Mouse (Mus musculus) T-helper 1 cell (primary cell): ENCODE measurements around the gene Agpat3.

ENCODE experiments used
- in situ Hi-C: fragments of 300-600 bp; cut with MboI, MseI; formaldehyde crosslinking; loops from one replicate; pipeline ENCODE4 v1.15.1; 2025; ENCODE audit warnings: high pct_unique_total_duplicates

Agpat3 gene

DNA sequence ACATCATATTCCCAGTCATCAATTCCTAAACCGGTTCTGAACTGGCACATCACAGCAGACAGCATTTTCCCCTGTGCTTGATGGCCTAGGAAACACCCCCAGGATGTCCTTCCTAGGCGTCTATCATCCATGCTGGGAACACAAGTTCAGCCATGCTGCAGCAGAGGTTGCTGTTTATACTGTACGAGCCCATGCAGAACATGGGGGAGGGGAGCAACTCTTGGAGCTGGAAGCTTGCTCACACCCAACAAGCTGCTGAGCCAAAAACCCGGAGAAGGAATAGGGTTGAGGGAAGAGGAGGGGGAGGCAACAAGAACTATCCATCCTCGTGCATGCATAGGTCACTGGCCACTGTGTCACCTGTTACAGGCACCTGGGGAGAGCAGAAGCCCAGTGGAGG, 92.0 kb downstream of the Agpat3 start:
- in situ Hi-C loops, result no loop called here

DNA sequence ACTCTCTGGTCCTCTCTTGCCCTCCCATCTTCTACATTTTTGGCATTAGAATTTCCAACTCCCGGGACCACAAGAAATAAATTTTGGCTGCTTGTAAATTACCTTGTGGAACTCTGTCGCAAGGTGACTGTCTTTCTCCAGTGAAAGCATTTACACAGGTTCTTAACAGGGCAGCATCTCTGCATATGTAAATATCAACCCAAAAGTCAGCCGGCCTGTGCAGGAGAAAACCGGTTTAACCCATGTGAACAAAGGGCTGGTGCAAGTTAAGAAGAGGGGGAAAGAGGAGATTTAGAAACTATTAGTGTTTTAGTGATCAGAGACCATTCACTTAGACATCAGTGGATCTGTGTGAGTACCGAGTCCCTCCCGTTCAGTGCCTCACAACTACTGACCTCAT, 92.6 kb downstream of the Agpat3 start:
- in situ Hi-C loops, result no loop called here

DNA sequence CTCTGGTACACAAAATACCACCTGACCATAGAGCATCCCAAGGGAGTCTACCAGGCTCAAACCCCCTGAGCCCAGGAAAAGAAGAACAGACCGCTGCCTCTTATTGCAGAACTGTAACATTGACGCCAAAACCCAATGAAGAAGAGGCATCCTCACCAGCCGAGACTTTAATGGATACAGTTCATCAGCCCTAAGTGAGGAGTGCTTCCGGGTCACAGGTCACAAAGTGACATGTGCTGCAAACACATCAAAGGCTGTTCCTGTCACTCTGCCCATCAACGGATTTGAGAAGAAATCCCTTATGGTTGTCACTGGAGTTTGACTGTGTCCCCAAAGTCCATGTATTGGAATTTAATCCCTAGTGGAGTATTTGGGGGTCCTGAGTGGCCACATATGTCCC, 93.1 kb downstream of the Agpat3 start:
- in situ Hi-C loops, result no loop called here

DNA sequence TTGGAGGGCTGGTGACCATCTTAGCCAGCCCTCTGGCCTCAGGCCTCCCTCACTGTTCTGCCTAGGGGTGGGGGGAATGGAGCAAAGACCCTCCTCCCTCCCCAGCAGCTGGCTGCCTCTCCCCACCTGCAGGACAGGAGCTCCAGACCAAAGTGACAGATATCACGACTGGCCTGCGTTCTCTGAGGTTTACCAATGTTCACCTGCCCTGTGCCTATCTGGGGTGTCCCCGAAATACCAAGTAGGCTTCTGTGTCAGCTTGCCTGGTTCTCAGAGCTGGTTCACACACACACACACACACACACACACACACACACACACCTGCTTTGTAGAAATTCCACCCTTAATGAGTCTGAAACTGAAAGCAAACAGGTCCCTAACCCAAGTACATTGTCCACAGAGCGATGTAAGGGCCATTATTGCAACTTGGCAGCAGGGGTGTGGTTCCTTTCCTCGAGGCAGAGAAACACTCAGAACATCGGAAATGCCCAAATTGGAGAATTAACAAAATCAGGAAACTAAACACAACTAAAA, 94.1 kb downstream of the Agpat3 start:
- in situ Hi-C loops, result no loop called here

DNA sequence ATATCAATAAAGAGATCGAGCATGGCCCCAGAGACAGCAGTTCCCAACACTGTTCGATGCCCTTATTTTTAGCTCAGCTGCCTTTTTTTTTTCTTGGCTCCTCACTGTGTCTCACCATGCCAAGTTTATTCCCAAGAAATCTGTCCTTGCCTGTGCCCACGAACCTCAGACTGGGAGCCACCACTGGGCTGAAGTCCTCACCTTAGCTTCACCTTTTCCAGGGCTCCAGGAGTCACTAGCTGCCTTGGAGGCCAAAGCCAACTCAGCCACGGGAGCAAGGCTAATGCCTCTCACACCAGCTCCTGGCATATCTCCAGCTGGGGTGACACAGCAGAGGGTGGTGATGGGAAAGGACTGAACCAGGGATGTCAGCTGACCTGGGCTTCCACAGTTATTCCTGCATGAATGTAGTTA, 96.6 kb downstream of the Agpat3 start:
- in situ Hi-C loops, result no loop called here

DNA sequence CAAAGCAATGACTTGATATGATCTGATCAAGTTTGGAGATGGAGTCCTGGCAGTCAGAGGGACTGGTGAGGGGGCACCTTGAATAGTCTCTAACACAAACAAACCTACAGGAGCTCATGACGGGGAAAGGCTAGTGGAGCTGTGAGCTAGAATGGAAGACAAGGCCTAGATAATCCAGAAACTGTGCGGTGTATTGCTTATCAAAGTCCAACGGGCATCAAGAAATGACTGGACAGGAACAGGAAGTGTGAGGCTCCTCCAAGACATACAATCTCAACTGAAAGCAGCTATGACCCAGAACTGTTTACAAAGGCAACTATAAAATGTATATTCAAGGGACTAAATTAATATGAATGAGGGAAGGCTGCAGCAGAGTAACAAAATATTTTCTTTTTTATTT, 105.1 kb downstream of the Agpat3 start:
- in situ Hi-C loops, result no loop called here

DNA sequence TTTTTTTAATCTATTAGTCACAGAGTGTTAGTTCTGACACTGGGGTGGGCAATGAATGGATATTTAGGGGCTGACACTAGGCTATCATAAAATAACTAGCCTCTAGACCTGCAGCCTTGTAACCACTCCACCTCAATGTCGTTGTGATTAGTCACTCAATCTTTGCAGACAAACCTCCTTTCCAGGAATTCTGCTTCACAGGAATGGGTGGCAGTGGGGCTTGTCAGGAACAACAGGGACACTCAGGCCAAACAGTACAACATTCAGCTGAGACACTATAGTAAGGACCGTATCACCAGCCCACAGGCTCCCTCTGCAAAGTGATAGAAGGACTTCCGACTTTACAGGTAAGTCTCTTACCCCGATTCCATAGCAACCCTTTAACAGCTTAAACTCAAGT, 105.6 kb downstream of the Agpat3 start:
- in situ Hi-C loops, result no loop called here

DNA sequence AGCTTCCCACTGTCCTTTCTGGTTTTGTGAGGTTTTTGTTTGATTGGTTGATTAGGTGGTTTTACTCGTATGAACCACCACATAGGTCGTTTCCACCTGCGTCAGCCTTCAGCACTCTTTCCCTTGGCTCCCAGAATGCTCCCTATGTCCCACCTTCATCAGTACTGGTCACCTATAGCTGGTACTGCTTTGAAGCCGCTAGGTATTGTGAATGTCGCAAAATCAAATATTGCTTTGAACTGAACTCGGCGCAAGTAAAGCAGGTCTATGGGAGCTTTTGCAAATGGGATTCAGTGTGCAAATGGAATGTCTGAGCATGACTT, 107.1 kb downstream of the Agpat3 start:
- in situ Hi-C loops, result no loop called here

DNA sequence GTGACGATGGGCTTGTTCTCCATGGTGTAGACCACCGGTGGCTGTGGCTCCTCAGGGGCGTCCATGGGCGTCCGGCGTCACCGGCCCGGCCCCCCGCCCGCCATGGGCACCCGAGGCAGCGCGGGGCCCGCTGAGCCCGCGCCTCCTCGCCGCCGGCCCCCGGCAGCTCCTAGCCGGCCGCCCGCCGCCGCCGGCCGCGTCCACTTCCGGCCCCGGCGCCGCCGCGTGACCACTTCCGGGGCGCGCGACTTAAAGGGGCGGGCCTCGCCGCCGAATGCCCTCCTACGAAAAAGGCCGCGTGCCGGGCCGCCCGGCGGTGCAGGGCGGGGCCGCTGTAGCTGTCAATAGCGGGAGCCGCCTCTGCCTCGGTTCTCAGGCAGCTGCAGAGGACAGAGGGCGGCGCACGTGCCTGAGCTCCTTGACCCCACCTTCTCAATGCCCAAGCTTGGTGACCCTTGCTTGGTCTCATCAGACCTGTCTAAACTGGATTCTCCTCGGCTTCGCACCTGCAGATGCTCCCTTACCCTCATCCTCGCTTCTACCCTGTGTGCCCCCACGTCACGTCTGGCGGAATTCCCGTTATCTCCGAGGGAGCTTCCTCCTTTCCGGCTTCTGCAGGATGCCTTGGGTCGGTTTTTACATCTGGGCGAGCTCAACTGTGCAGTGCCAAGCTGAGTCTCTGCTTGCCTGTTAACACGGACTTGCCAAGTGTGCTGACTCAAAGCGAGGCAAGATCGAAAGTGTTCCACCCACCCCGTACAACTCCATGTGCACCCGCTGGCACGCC, 107.7 kb downstream of the Agpat3 start, which contains the start of gene Trappc10:
Trappc10 (minus strand) TSS at position 204 of the 787 bp plus-strand sequence.
- in situ Hi-C loops, result no loop called here

DNA sequence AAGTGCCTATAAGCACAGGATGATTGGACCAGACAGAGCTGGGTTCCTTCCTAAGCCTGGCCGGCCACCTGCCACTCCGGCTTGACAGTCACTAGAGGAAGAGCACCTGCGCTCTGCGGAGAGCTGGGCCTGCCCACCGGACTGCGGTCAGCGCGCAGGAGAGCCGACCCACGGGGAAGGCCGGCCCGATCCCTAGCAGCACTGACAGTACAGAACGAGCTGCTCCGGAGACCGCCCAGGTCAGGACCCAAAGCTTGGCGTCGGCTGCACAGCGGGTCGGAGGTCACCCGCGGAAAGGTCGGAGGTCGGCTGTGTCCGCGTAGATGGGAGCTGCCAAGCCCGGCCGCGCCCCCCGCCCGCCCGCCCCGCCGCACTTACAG, 108.2 kb downstream of the Agpat3 start:
- in situ Hi-C loops, result no loop called here

DNA sequence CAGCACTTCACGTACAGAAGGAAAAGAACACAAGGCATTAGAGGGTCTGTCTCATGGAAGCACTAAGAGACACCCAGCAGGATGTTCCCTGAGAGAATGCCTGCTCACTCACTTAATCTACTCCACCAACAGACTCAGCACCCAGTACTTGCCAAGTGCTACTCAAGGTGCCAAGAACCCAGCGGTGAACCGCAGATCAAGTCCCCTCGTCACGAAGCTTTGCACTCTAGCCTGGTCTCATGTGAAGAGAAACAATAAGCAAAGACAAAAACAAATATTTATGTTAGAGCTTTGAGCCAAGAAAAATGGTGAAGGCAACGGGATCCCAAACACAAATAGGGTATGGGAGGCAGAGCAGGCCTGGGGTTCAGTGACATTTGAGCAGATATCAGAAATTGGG, 113.4 kb downstream of the Agpat3 start:
- in situ Hi-C loops, result no loop called here

DNA sequence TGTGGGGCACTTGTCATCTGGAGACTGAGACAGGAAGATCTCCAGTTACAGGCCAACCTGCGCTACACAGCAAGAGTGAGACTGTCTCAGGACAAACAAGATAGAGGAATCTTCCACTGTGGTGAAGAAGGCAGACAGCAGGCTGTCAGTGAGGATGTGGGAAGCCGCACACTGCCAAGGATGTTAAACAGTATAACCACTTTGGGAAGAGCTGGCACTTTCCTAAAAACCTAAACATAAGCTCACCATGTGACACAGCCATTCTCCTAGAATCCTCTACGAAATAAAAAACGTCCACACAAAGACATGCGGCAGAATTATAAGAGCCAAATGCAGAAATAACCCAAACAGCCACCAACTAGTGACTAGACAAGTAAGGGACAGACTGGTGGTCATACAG, 114.0 kb downstream of the Agpat3 start:
- in situ Hi-C loops, result no loop called here

DNA sequence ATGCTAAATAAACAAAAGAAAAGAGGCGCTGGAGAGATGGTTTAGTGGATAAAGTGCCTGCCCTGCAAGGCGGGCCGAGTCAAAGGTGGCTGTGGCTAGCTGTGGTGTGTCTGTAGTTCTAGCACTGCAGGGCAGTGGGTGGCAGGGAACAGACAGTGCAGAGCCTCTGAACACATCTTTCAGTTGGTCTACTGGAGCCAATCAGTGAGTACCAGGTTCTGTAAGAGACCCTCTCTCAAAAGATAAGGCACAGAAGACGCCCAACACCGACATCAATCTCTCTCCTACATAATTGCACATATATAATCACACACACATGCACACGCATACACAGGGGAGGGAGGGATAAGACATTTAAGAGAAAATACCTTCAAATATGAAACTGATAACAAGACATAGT, 114.5 kb downstream of the Agpat3 start:
- in situ Hi-C loops, result no loop called here

DNA sequence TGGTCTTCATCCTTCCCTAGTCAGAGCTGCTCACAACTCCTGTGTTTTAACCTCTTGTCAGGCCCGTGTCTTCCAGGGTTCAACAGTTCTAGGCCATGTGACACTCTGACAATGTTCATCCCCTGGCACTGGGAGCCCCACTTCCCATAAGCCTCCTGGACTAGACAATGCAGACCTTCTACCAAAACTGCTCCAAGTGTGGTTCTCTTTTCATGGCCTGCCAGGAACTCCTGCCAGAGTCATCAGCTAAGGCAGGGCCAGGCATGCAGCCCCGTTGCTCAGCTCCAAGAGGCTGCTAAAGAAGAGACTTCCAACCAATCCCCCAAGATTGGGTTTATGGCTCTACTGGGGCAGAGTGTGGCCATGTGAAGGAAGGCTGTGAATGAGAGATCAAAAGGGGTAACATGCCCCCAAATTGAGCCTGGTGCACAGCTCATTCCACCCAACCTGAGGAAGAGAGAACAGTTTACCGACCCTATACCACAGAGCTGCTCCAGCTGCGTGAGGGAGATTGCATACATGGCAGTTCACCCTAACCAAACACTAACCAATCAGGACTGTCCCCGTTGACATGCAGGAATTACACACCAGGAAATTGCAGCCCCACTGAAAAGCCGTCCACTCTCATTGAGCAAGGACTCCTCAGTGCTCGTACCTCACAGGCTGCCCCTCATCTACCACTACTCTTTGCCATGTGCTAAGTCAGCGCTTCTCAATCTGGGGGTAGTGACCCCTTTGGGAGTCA, 115.2 kb downstream of the Agpat3 start:
- in situ Hi-C loops, result no loop called here

DNA sequence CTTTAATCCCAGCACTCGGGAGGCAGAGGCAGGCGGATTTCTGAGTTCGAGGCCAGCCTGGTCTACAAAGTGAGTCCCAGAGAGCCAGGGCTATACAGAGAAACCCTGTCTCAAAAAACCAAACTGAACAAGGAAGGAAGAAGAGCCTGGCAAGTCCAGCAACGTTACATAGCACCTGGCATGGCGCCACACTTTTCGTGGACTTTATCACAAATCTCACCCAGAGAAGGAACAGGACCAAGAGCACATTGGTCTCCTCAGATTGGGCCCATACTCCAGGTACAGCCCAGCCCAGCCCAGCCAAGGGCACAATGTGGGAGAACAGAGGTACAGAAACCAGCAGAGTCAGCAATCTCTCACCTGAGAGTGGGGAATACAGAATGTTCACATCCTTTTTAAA, 118.5 kb downstream of the Agpat3 start:
- in situ Hi-C loops, result no loop called here

DNA sequence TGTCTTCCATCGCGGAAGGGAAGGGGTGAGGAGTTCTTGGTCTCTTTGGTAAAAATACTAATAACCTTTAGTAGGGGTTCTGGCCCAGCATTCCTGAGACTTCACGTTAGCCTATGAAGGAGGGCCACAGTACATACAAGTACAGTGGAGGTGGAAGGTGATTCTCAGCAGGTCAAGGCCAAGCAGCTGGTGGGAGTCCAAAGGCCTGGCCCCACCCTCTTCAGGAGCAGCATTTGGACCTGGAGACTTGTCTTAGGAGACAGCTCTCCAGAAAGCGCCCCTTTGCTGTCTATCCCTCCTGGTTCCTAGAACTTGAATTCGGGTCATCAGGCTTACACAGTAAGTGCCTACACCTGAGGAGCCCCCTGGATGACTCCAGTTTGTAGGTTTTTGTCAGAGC, 119.1 kb downstream of the Agpat3 start:
- in situ Hi-C loops, result no loop called here

DNA sequence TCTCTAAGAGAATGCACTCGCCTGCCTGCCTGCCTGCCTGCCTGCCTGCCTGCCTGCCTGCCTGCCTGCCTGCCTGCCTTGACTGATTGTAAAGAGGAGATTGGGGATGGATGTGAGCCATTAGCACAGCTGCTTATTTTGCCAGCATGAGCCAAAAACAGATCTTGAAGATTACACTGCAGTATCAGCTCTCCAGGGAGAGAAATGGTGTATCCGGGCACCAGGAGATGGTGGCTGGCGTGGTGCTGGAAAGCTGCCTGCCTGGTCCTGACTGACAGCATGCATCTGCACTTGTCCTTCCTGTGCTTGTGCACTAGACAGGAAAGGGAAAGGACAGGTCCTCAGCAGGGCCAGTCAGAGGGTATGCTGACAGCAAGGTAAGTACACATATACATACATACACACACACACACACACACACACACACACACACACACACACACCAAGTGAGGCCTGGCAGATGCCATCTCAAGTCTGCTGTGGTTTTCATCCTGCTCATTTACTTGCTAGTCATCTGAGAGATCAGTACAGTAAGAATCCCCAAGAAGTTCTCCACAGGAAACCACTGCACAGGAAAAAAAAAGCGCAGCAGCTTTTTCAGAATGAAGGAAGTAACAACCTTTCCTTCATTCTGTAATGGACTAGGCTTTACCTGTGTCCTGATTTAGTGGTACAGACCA, 119.8 kb downstream of the Agpat3 start:
- in situ Hi-C loops, result no loop called here

DNA sequence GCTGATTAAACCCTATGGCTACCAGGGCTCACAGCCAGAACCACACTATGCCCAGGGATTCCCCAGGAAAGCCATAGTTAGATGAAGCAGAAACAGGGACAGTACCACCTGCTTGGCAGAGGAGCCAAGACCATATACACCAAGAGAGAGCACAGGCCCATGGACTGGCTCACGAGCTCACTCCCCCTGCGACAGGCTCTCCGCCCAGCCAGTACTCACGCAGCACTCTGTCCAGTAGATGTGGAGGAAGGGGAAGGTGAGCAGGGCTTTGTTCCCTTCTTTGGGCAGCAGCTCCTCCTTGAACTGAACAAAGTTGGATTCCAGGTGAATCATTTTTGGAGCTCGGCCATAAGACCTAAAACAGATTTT, 123.7 kb downstream of the Agpat3 start:
- in situ Hi-C loops, result no loop called here

DNA sequence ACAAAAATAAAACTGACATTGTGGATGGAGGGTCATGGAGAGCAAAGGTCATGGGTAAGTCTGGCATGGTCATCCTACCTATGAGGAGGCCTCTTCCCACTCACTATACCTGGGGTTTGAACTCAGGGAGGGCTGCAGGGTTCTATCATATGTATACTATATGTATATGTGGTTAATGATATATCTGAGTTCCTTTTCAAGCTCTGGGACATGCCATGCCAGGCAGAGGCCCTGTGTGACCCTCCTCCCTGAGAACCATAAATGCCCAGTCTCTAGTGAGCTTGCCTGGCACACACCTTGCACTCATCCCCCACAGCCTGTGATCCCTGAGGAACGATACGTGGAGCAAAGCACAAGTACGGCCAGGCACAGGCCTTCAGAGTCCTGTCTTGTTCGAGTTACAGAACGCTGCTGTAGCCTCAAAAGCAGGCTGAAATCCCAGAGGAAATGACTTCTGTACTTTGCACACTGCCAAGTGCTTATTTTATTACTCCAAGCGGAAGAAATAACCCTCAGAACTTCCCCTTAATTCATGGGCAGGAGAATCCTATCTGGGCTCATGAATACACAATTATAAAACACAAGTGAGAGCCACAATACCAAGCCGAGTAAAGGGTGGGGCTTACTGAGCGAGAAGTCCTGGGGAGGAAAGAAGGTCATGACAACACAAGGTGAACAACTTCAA, 124.3 kb downstream of the Agpat3 start:
- in situ Hi-C loops, result no loop called here

DNA sequence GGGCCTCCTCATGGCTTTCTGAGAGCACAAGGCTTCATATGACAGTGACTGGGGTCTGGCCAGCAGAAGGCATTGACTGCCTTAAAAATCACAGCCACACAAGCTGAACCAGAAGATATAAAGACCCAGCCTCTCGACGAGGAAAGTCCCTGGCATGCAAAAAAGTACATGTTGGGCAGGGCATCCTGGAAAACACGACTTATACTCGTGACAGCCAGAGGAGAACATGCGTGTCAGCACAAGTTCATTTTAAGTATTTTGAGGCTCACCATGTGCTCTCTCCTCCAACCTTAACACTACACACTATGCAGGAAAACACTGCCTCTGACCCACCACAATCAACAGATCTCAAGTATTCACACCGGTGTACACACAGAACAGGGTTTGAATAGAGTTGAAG, 128.2 kb downstream of the Agpat3 start:
- in situ Hi-C loops, result no loop called here

DNA sequence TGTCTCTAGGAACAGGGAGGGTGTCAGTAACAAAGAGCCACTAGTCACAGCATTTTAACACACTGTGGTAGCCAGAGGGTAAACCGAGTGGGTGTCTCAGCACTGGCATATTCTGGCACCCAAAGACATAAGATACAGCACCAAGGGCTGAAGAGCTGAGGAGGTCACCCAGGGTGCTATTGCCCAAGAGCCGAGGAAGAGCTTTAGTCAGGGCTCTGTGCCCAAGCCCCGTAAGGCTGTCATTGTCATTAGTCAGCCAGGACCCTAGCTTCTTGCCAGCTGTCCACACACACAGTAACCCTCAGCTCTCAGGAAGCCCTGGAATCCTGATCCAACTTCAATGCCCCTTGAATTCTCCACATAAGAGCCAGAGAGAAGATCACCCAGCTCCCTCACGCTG, 129.4 kb downstream of the Agpat3 start:
- in situ Hi-C loops, result no loop called here

DNA sequence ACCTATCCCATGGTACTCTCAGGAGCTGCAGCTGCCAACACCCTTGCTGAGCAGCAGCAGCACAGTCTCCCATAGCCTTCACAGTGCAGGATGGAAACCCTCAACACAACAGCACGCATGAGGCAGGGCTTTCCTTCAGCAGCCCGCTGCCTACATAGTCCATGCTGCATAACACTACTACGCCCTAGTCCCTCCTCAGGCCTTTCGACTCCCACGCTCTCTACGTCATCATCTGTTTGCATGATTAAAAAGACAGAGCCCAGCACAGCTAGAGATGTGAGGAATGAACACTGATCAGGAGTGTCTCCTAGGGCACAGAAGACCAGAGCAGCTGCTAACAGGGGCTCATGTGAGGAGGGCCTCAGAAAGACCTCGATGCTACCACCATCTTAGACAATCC, 131.0 kb downstream of the Agpat3 start:
- in situ Hi-C loops, result no loop called here
